Mouse (Mus musculus) neutrophil, adult 5-6 weeks (primary cell): ENCODE measurements around the gene Nat8f1. TPM values are rescaled to one million over a fixed set of nuclear protein-coding genes. Genes with fewer than 3 reads are reported as not detected.

Experiments used
- ATAC-seq: fragments of 151-379, 151-347 bp; 2 replicates; pipeline ENCODE4 v1.8.0; 2017; ENCODE audit warnings: mild to moderate bottlenecking, moderate TSS enrichment; ENCODE audit not compliant: insufficient number of reproducible peaks, poor library complexity, low FRiP score, severe bottlenecking; ENCODE audit errors: extremely low read depth
- total RNA-seq: library from RNA; stranded (forward); fragments of 200-1000 nt; gene quantifications from 2 replicates; pipeline ENCODE4 v1.2.3, GENCODE M21; 2017

Nat8f1 gene
- total RNA-seq, 1 experiment from 2014 or later = 11.6 TPM

DNA sequence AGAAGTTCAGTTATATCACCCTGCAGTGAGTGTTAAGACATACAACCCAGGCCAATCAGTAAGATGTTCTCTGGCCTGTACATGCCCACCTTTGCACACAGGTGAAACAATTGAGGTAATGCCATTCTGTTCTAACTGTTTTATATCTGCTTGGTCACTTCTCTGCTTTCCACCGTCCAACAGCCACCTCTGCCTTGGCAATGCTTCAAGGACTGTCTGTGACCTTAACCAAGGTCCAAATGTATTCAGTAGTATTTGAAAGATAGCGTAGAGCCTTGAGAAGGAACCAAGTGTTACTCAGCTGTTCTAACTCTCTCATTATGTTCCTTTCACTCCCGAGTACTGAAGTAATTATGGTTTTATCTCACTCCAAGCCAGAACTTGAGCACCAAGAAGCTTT lies 52.9 kb downstream of the Nat8f1 start:
- ATAC-seq = no peak

DNA sequence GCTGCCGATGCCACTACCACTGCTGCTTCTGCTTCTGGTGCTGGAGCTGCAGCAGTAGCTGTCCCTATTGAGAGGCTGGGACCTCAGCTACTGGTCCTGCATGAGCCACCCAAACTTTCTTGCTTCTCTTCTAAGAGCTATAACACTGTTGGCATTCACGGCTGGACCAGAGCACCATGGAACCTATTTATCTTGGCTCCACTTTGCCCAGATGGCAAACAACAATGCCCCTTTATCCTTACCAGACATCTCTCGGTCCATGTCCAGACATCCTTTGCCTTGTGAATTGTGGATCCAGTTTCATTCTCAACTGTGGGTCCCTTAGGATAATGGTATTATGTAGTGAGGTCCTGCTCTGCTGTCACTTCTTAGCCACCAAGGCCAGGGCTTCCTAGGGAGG lies 54.2 kb downstream of the Nat8f1 start:
- ATAC-seq = no peak

Other genes starting within 250 kb of the Nat8f1 start
- not detected in 2 replicates for gene Nat8f7, start 202.5 kb downstream of the Nat8f1 start, total RNA-seq
- not detected in 2 replicates for gene Nat8f3, start 149.9 kb downstream of the Nat8f1 start, total RNA-seq
- gene Nat8f6, start 94.7 kb downstream of the Nat8f1 start, total RNA-seq = not detected in 2 replicates
- not detected in 2 replicates for gene Nat8f5, start 94.7 kb downstream of the Nat8f1 start, total RNA-seq
- gene Nat8, start 83.6 kb downstream of the Nat8f1 start, total RNA-seq = not detected in 2 replicates
- not detected in 2 replicates for gene Nat8f2, start 46.5 kb downstream of the Nat8f1 start, total RNA-seq
- gene Nat8f4, start 10.8 kb downstream of the Nat8f1 start, total RNA-seq = 2.6 and 3.6 TPM in 2 replicates
- gene Tprkb, start 3.8 kb downstream of the Nat8f1 start, total RNA-seq = 13.8 and 19.0 TPM in 2 replicates
- gene Dusp11, start 46.0 kb upstream of the Nat8f1 start, total RNA-seq = 102 and 134 TPM in 2 replicates
- gene Figla, start 100.5 kb upstream of the Nat8f1 start, total RNA-seq = not detected in 2 replicates
- 0.37 TPM in 1 of 2 replicates, not detected in the other for gene Add2, start 113.0 kb upstream of the Nat8f1 start, total RNA-seq